In the genomic region with DNA sequence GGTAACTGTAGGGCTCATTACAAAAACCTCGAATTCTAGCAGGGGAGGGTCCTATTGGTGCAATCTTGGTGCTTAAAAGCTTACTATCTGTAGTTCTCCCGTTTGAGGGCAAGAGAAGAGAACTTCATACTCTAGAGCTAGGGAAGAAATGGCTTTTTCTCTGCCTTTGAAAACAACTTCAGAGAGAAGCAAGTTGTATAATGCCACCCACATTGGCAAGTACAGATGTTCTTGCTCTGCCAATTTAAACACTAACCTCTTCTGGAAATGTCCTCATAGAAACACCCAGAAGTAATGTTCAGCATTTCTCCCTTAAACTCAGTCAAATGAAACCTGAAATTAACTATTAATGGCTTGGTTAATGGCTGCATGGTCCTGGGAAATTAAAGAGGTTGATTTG, we compare ENCODE assay signal across 25 mouse cellular contexts.
A peak's percentile ranks its signal among the peaks of the same experiment; 100 is the strongest.
DNase-seq lines count a peak whose midpoint lies in the region; ATAC-seq and TF ChIP-seq lines count a peak whose summit lies in the region.
"Had no signal": no experiment of that assay in that cellular context is flagged by ENCODE, and none has a peak within 500 bp of the region (broad histone marks: within the 10 kb centered on the region; RNA-seq: fewer than 3 reads in every experiment).

No protein-coding gene starts in this region.

- H3K4me2 ChIP-seq in hindbrain, embryonic 11.5 days (replicated peaks; ENCODE audit: low read depth, low read length) = no peak overlapping the region
- no peak overlapping the region for H3K4me2 ChIP-seq in hindbrain, embryonic 13.5 days
- H3K4me2 ChIP-seq: embryonic facial prominence, embryonic 13.5 days; embryonic facial prominence, embryonic 15.5 days; forebrain, embryonic 12.5 days had no signal

- H3K27ac ChIP-seq in kidney, adult 2 months (ENCODE audit: insufficient read depth, low read depth, low read length) = no peak overlapping the region
- H3K27ac ChIP-seq in left cerebral cortex, adult 2 months = peak overlapping the region; percentile 48
- no peak overlapping the region for H3K27ac ChIP-seq in hindbrain, embryonic 11.5 days (ENCODE audit: low read depth, low read length)
- no peak overlapping the region for H3K27ac ChIP-seq in hindbrain, embryonic 13.5 days
- H3K27ac ChIP-seq: embryonic facial prominence, embryonic 13.5 days; embryonic facial prominence, embryonic 15.5 days; forebrain, embryonic 10.5 days; forebrain, embryonic 12.5 days had no signal

- no peaks in the 10 kb centered on the region for H3K27me3 ChIP-seq in kidney, adult 2 months (replicated peaks; ENCODE audit: control insufficient read depth, insufficient read depth, low read length)
- no peaks in the 10 kb centered on the region for H3K27me3 ChIP-seq in hindbrain, embryonic 11.5 days (ENCODE audit: control insufficient read depth, insufficient read depth, low read length)
- no peaks in the 10 kb centered on the region for H3K27me3 ChIP-seq in hindbrain, embryonic 13.5 days
- H3K27me3 ChIP-seq: embryonic facial prominence, embryonic 13.5 days; embryonic facial prominence, embryonic 15.5 days; forebrain, embryonic 12.5 days had no signal

- H3K4me1 ChIP-seq in kidney, adult 2 months (ENCODE audit: control insufficient read depth, insufficient read depth, low read length) = no peaks in the 10 kb centered on the region; the same call in 1 of the 2 replicates
- no peaks in the 10 kb centered on the region for H3K4me1 ChIP-seq in hindbrain, embryonic 11.5 days (replicated peaks; ENCODE audit: control insufficient read depth, insufficient read depth, low read length)
- H3K4me1 ChIP-seq in hindbrain, embryonic 13.5 days (replicated peaks) = no peaks in the 10 kb centered on the region
- H3K4me1 ChIP-seq: embryonic facial prominence, embryonic 13.5 days; embryonic facial prominence, embryonic 15.5 days; forebrain, embryonic 10.5 days; forebrain, embryonic 12.5 days had no signal

- intact Hi-C loops in left cerebral cortex, adult 2 months (cut with DNase I) = no loop called here

- no peak for ATAC-seq in hindbrain, embryonic 11.5 days (ENCODE audit: low FRiP score)
- no peak for ATAC-seq in hindbrain, embryonic 13.5 days (ENCODE audit: low FRiP score)
- ATAC-seq: forebrain, embryonic 14.5 days; forebrain, embryonic 16.5 days had no signal

- DNase-seq in kidney, adult 2 months = peak; percentile 6
- no peak for DNase-seq in kidney, adult 8-10 months
- DNase-seq in left cerebral cortex, adult 2 months (ENCODE audit: extremely low spot score in 1 of 2, low spot score in 2 of 2) = no peak
- DNase-seq in left cerebral cortex, adult 11 months (ENCODE audit: low spot score) = no peak
- DNase-seq in adipocyte (ENCODE audit: low spot score) = peak; percentile 20
- peak; percentile 57 for DNase-seq in brain, adult 2 months (ENCODE audit: low read depth, low spot score)
- DNase-seq in hindbrain, embryonic 11.5 days (ENCODE audit: low spot score) = no peak
- DNase-seq: adrenal gland, adult 8-10 months; adrenal gland, postnatal 14 days; adrenal gland, postnatal 36 days; cerebellum, adult 11 months; cerebellum, adult 18-20 months; cerebellum, adult 8-10 months; cerebellum, adult 9-11 months; cerebellum, postnatal 14 days; cerebellum, postnatal 36 days; embryo, embryonic 11 days had no signal

- H3K9ac ChIP-seq in hindbrain, embryonic 11.5 days (ENCODE audit: low read depth, low read length) = no peak overlapping the region
- no peak overlapping the region for H3K9ac ChIP-seq in hindbrain, embryonic 13.5 days
- H3K9ac ChIP-seq: embryonic facial prominence, embryonic 13.5 days; embryonic facial prominence, embryonic 15.5 days; forebrain, embryonic 12.5 days had no signal

- WGBS in kidney, adult 2 months = 62% methylated on average over 2 of the region's 2 CpGs
- 82% methylated on average over 2 of the region's 2 CpGs for WGBS in hindbrain, embryonic 11.5 days
- 76% methylated on average over 2 of the region's 2 CpGs for WGBS in hindbrain, embryonic 13.5 days

- H3K9me3 ChIP-seq in hindbrain, embryonic 11.5 days (ENCODE audit: control insufficient read depth, low read length) = no peaks in the 10 kb centered on the region
- H3K9me3 ChIP-seq in hindbrain, embryonic 13.5 days = no peaks in the 10 kb centered on the region
- H3K9me3 ChIP-seq: embryonic facial prominence, embryonic 13.5 days; embryonic facial prominence, embryonic 15.5 days; forebrain, embryonic 10.5 days; forebrain, embryonic 12.5 days had no signal

- TF ChIP-seq CTCF in kidney, adult 2 months (conservative IDR thresholded peaks at IDR 0.05; ENCODE audit: insufficient read depth, insufficient read length, low read depth, low read length) = no peak
- no peak for TF ChIP-seq CTCF in left cerebral cortex, adult 2 months (IDR thresholded peaks at IDR 0.05)

- no peak overlapping the region for H3K4me3 ChIP-seq in kidney, adult 2 months (ENCODE audit: insufficient read depth, low read depth, low read length)
- H3K4me3 ChIP-seq in left cerebral cortex, adult 2 months = no peak overlapping the region
- H3K4me3 ChIP-seq in hindbrain, embryonic 11.5 days (ENCODE audit: low read depth, low read length) = no peak overlapping the region
- H3K4me3 ChIP-seq in hindbrain, embryonic 13.5 days = no peak overlapping the region
- H3K4me3 ChIP-seq: embryonic facial prominence, embryonic 13.5 days; embryonic facial prominence, embryonic 15.5 days; erythroblast, embryonic 14.5 days; forebrain, embryonic 10.5 days; forebrain, embryonic 12.5 days had no signal

- no peak for TF ChIP-seq POLR2A in kidney, adult 2 months (IDR thresholded peaks at IDR 0.05; ENCODE audit: low read depth, low read length)

- H3K36me3 ChIP-seq in kidney, adult 2 months (ENCODE audit: control insufficient read depth, insufficient read depth, low read length) = no peaks in the 10 kb centered on the region
- no peaks in the 10 kb centered on the region for H3K36me3 ChIP-seq in hindbrain, embryonic 11.5 days (ENCODE audit: control insufficient read depth, insufficient read depth, low read length)
- H3K36me3 ChIP-seq in hindbrain, embryonic 13.5 days = no peaks in the 10 kb centered on the region
- H3K36me3 ChIP-seq: embryonic facial prominence, embryonic 13.5 days; embryonic facial prominence, embryonic 15.5 days; forebrain, embryonic 10.5 days; forebrain, embryonic 12.5 days had no signal

Comparison
In these comparisons a context has a peak if more than half of its experiments do, and no peak if none do; other contexts are left out.
1. DNase-seq: peak in kidney, adult 2 months (single experiment), adipocyte (single experiment) and brain, adult 2 months (single experiment); none in kidney, adult 8-10 months (0 of 2), left cerebral cortex, adult 2 months (0 of 2), left cerebral cortex, adult 11 months (single experiment) and hindbrain, embryonic 11.5 days (single experiment).